Mouse (Mus musculus): ENCODE results near the gene Dbil5. TPM values are rescaled to one million over a fixed set of nuclear protein-coding genes. Genes with fewer than 3 reads are reported as not detected.
"Not testable (repeated sequence)": the region's sequence is repeated elsewhere in the genome, so short reads cannot be mapped to it uniquely, and the experiment has no call there.

Dbil5 gene
- total RNA-seq (2021): not detected
- long read RNA-seq, experiment 1: 0 reads
- long read RNA-seq, experiment 2, partial matches to known transcripts: 0 of 1 reads
- long read RNA-seq, experiment 2, other reads (novel, unspliced or antisense): 1 of 1 reads

GRCm38 (mm10) chr11:76217390-76217800 lies at the start of gene Dbil5, which contains the start of gene Gemin4:
Dbil5 (plus strand) TSS chr11:76217608.
Gemin4 (minus strand) TSS chr11:76217664.
- peak; percentile 98 for DNase-seq

- DNase-seq: peak; percentile 31
Observed at GRCm38 (mm10) chr11:76168976-76169375, 48.4 kb upstream of the Dbil5 start.

- DNase-seq: no peak
Observed at GRCm38 (mm10) chr11:76170207-76170606, 47.2 kb upstream of the Dbil5 start.

- DNase-seq: peak; percentile 11
Observed at GRCm38 (mm10) chr11:76178726-76179494, 38.5 kb upstream of the Dbil5 start.

GRCm38 (mm10) chr11:76179495-76180145 lies 37.8 kb upstream of the Dbil5 start, which contains the start of the genes Vps53 and Fam57a:
Vps53 (minus strand) TSS chr11:76179647.
Fam57a (plus strand) TSS chr11:76179671.
- peak; percentile 80 for DNase-seq

GRCm38 (mm10) chr11:76180146-76180540 lies 37.3 kb upstream of the Dbil5 start:
- no peak for DNase-seq

- DNase-seq: no peak
Observed at GRCm38 (mm10) chr11:76183745-76184144, 33.7 kb upstream of the Dbil5 start.

- no peak for DNase-seq
Observed at GRCm38 (mm10) chr11:76186908-76187307, 30.5 kb upstream of the Dbil5 start.

- no peak for DNase-seq
Observed at GRCm38 (mm10) chr11:76196275-76196976, 21.0 kb upstream of the Dbil5 start.

GRCm38 (mm10) chr11:76196977-76197469 lies 20.4 kb upstream of the Dbil5 start:
- no peak for DNase-seq

- DNase-seq: peak; percentile 88
Observed at GRCm38 (mm10) chr11:76201761-76202674, 15.4 kb upstream of the Dbil5 start.

GRCm38 (mm10) chr11:76206793-76207192 lies 10.6 kb upstream of the Dbil5 start:
- no peak for DNase-seq

- no peak for DNase-seq
Observed at GRCm38 (mm10) chr11:76210228-76210985, 7.0 kb upstream of the Dbil5 start.

GRCm38 (mm10) chr11:76211595-76211994 lies 5.8 kb upstream of the Dbil5 start:
- DNase-seq: not testable (repeated sequence)

GRCm38 (mm10) chr11:76213841-76214240 lies 3.6 kb upstream of the Dbil5 start:
- DNase-seq: no peak

- DNase-seq: no peak
Observed at GRCm38 (mm10) chr11:76215011-76215410, 2.4 kb upstream of the Dbil5 start.

- DNase-seq: no peak
Observed at GRCm38 (mm10) chr11:76216049-76216540, 1.3 kb upstream of the Dbil5 start.

- peak; percentile 18 for DNase-seq
Observed at GRCm38 (mm10) chr11:76216681-76217389, 573 bp upstream of the Dbil5 start.

GRCm38 (mm10) chr11:76224631-76225030 lies 7.2 kb downstream of the Dbil5 start:
- no peak for DNase-seq

- DNase-seq: no peak
Observed at GRCm38 (mm10) chr11:76225051-76225450, 7.6 kb downstream of the Dbil5 start.
